Mouse (Mus musculus) liver, postnatal 0 days (tissue): ENCODE results near the gene Slc7a7. TPM values are rescaled to one million over a fixed set of nuclear protein-coding genes. Genes with fewer than 3 reads are reported as not detected.

ENCODE experiments used
- ATAC-seq: fragments of 200-750 bp; cut with Nextera tagmentation; 2 replicates; pipeline ENCODE4 v1.8.0; 2017; ENCODE audit warnings: mild to moderate bottlenecking, moderate library complexity
- DNase-seq: peaks from one replicate; pipeline ENCODE4 v3.0.0-alpha.2; 2016
- H3K27ac ChIP-seq: fragments of 300-500 bp; sonication (generic); 2 replicates; pipeline ENCODE4 v1.5.1; 2014; ENCODE audit warnings: antibody characterized with exemption, moderate library complexity, mild to moderate bottlenecking, low read depth
- H3K27me3 ChIP-seq: fragments of 300-500 bp; sonication (generic); 2 replicates; pipeline ENCODE4 v1.6.1; 2014; ENCODE audit warnings: low read length, control low read depth, mixed read lengths; ENCODE audit not compliant: insufficient read depth
- H3K36me3 ChIP-seq: fragments of 300-500 bp; sonication (generic); replicated peaks from 2 replicates; pipeline ENCODE4 v1.6.1; 2014; ENCODE audit warnings: mild to moderate bottlenecking, control low read depth, low read length, moderate library complexity, mixed read lengths; ENCODE audit not compliant: insufficient read depth
- H3K4me1 ChIP-seq: fragments of 300-500 bp; sonication (generic); 2 replicates; pipeline ENCODE4 v1.6.1; 2014; ENCODE audit warnings: antibody characterized with exemption, mild to moderate bottlenecking, control low read depth; ENCODE audit not compliant: insufficient read depth
- H3K4me2 ChIP-seq: fragments of 300-500 bp; sonication (generic); 2 replicates; pipeline ENCODE4 v1.6.1; 2014; ENCODE audit warnings: low read depth, mild to moderate bottlenecking, low read length, moderate library complexity, mixed read lengths
- H3K4me3 ChIP-seq: fragments of 300-500 bp; sonication (generic); 2 replicates; pipeline ENCODE4 v1.5.1; 2014; ENCODE audit warnings: low read depth, low read length
- H3K9ac ChIP-seq: fragments of 300-500 bp; sonication (generic); replicated peaks from 2 replicates; pipeline ENCODE4 v1.6.1; 2014; ENCODE audit warnings: mild to moderate bottlenecking, moderate library complexity
- H3K9me3 ChIP-seq: fragments of 300-500 bp; sonication (generic); 2 replicates; pipeline ENCODE4 v1.6.1; 2016; ENCODE audit warnings: mild to moderate bottlenecking, control low read depth, low read length, mixed read lengths
- CTCF ChIP-seq: sonication (generic); IDR thresholded peaks from 2 replicates; pipeline ENCODE4 v1.5.1; 2016; ENCODE audit warnings: antibody characterized with exemption, low read depth
- EP300 ChIP-seq: IDR thresholded peaks from 2 replicates; pipeline ENCODE4 v1.6.1; 2016; ENCODE audit warnings: antibody characterized with exemption, low read depth, mild to moderate bottlenecking
- WGBS: fragments of 180-500 bp; shearing (Covaris S2); extraction: QIAGEN DNeasy Blood & Tissue Kit; methylation state at CpG from one replicate; pipeline ENCODE4 v1.1.7; 2014; ENCODE audit not compliant: insufficient replicate concordance; 5-methylcytosine and 5-hydroxymethylcytosine counted together
- polyA plus RNA-seq: library from polyadenylated mRNA; unstranded; fragments of >200 nt; fragmentation: Nextera tagmentation; extraction: Ambion mirVana; gene quantifications from 2 replicates; pipeline ENCODE4 v1.2.1, GENCODE M21; 2015

The Slc7a7 gene
- polyA plus RNA-seq, 1 experiment from 2014 or later: 5.1 TPM

DNA sequence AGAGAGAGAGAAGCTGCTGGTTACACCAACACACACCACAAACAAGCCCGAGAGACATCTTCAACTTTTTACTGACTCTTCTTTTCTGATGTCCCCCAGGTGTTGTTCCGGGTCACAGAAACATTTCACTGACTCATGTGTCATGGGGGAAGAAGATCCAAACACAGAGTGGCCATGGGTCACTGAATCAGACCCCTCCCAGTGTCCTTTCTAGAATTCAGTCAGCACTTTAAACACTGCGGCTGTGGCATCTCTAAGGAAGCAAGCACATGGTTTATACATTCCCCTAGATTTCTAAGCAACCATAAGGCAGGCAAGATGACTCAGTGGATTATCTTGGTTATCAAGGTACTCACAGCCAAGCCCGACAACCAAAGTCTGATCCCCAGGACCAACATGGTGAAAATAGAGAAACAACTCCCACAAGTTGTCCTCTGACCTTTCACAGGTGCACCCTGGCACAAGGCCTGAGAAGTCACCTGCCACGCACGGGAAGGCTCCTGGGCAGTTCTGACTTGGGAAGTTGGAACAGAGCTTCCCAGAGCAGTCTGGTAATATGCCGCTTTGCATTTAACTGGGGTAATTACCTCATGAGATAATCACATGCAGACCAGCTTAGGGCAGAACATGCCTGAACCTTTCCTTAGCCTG is 31.5 kb downstream of the Slc7a7 start:
- Histone ChIP-seq H3K4me2 (no peak overlapping the region), H3K9me3 (no peaks in the 10 kb centered on the region), H3K27me3 (no peaks in the 10 kb centered on the region), H3K27ac (no peak overlapping the region), H3K4me3 (no peak overlapping the region), H3K9ac (no peak overlapping the region), H3K36me3 (no peaks in the 10 kb centered on the region), H3K4me1 (peaks cover 19% of the 10 kb centered on the region)
- 73% methylated on average over 7 of the region's 7 CpGs for WGBS
- no peak for ATAC-seq
- TF ChIP-seq EP300: no peak
- no peak for TF ChIP-seq CTCF
- DNase-seq: no peak

- WGBS: 55% methylated on average over 8 of the region's 8 CpGs
- Histone ChIP-seq H3K9me3 (no peaks in the 10 kb centered on the region), H3K4me3 (no peak overlapping the region), H3K4me2 (no peak overlapping the region), H3K36me3 (no peaks in the 10 kb centered on the region), H3K27me3 (no peaks in the 10 kb centered on the region), H3K4me1 (peaks cover 24% of the 10 kb centered on the region), H3K9ac (no peak overlapping the region), H3K27ac (no peak overlapping the region)
- ATAC-seq: 0 out of 2 replicates have a peak, but pooled peaks have one; percentile 26
- no peak for DNase-seq
- TF ChIP-seq EP300 (peak; percentile 36; the same call in 1 of the 2 replicates), CTCF (no peak)
These were observed 33.2 kb downstream of the Slc7a7 start for GRCm38 (mm10) chr14:54384396-54384795.

- WGBS: 23% methylated on average over 4 of the region's 4 CpGs
- peak; percentile 65 for ATAC-seq
- Histone ChIP-seq H3K27ac (peak overlapping the region; percentile 51), H3K4me2 (0 out of 2 replicates have a peak overlapping the region, but pooled peaks have one; percentile 18), H3K4me3 (no peak overlapping the region), H3K36me3 (no peaks in the 10 kb centered on the region), H3K9ac (no peak overlapping the region), H3K27me3 (no peaks in the 10 kb centered on the region), H3K4me1 (peaks cover 24% of the 10 kb centered on the region), H3K9me3 (no peaks in the 10 kb centered on the region)
- TF ChIP-seq EP300: no peak
- TF ChIP-seq CTCF: no peak
- DNase-seq: peak; percentile 31
These were observed 34.2 kb downstream of the Slc7a7 start for GRCm38 (mm10) chr14:54383355-54383771.

DNA sequence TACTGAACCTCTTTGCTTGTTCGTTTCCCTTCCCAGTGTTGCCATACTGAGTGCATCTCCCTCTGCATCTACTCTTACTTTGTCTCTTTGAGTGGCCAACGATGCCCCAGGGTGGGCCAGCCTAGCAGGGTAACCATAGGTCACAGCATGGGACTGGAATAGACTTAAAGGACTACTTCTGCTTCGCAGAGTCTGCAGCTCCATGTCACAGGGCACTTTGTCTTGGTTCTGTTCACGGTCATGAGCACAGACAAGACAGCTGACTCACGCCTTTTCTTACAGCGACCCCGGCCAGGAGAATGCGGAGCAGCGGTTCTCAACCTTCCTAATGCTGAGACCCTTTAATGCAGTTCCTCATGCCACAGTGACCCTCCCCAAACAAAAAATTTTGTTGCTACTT is 34.9 kb downstream of the Slc7a7 start:
- H3K4me1 ChIP-seq: peaks cover 24% of the 10 kb centered on the region
- no peaks in the 10 kb centered on the region for H3K36me3 ChIP-seq
- no peaks in the 10 kb centered on the region for H3K9me3 ChIP-seq
- no peak for TF ChIP-seq EP300
- no peak for ATAC-seq
- no peak overlapping the region for H3K4me3 ChIP-seq
- H3K4me2 ChIP-seq: no peak overlapping the region
- peak overlapping the region; percentile 51 for H3K27ac ChIP-seq
- H3K27me3 ChIP-seq: no peaks in the 10 kb centered on the region
- DNase-seq: no peak
- no peak overlapping the region for H3K9ac ChIP-seq
- 68% methylated on average over 9 of the region's 9 CpGs for WGBS

DNA sequence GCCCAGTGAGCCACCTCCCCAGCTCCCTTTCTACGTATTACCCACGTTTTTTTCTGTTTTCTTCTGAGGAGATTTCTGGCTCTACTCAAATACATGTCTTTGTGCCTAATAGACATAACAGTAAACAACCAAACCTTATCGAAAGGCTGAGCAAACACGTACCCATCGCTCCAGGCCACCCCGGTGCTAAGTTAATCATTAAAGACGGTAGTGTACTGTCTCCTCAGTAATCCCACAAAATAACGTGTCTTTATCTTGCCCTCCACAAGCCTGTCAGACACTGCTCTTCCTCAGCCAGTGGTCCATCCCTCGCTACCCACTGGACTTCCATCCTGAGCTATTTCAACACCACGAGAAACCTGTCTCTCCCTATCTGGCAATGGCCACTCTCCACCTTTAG is 35.8 kb downstream of the Slc7a7 start:
- peak; percentile 43 for ATAC-seq
- H3K9ac ChIP-seq: no peak overlapping the region
- DNase-seq: no peak
- no peaks in the 10 kb centered on the region for H3K9me3 ChIP-seq
- TF ChIP-seq CTCF: no peak
- TF ChIP-seq EP300: no peak
- no peaks in the 10 kb centered on the region for H3K27me3 ChIP-seq
- H3K36me3 ChIP-seq: no peaks in the 10 kb centered on the region
- 52% methylated on average over 10 of the region's 10 CpGs for WGBS
- H3K4me3 ChIP-seq: no peak overlapping the region
- peaks cover 24% of the 10 kb centered on the region for H3K4me1 ChIP-seq
- peak overlapping the region; percentile 43 for H3K4me2 ChIP-seq
- peak overlapping the region; percentile 66 for H3K27ac ChIP-seq

DNA sequence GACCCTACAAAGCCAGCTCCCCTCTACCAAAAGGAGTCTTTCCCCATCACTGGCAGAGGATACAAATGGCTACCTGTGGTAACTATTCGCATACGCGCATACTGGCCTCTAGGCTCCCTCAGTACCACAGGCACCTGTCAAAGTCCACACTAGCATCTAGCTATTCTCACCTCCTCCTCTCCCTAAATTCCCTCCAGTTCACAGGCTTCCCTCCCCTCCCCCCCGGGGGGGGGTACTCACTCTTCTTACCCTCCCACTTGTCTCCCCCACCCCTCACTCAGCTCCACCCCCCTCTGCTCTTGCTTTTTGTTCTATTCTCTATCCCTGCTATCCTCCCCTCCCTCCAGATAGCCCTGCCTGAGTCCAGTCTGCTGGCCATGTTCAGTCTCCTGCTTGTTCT is 37.0 kb downstream of the Slc7a7 start:
- Histone ChIP-seq H3K9ac (no peak overlapping the region), H3K4me1 (peaks cover 24% of the 10 kb centered on the region), H3K27me3 (no peaks in the 10 kb centered on the region), H3K9me3 (no peaks in the 10 kb centered on the region), H3K4me2 (no peak overlapping the region), H3K36me3 (no peaks in the 10 kb centered on the region), H3K27ac (peak overlapping the region; percentile 34; the same call in 1 of the 2 replicates), H3K4me3 (no peak overlapping the region)
- no peak for DNase-seq
- ATAC-seq: no peak
- TF ChIP-seq CTCF: no peak
- TF ChIP-seq EP300: no peak
- WGBS: 60% methylated on average over 4 of the region's 4 CpGs
